Mouse (Mus musculus) bone marrow, adult 2 months (tissue): ENCODE data around the gene D6Ertd527e. TPM values are rescaled to one million over a fixed set of nuclear protein-coding genes. Genes with fewer than 3 reads are reported as not detected.

ENCODE experiments used
- H3K27ac ChIP-seq: fragments of 200-500 bp; 2 replicates; pipeline ENCODE4 v1.5.1; 2012; ENCODE audit warnings: low read depth, mild to moderate bottlenecking, control low read depth, inconsistent platforms, low read length; ENCODE audit not compliant: control insufficient read depth, poor library complexity, insufficient read depth
- H3K4me1 ChIP-seq: fragments of 200-500 bp; 2 replicates; pipeline ENCODE4 v1.6.1; 2011; ENCODE audit warnings: low read length; ENCODE audit not compliant: control insufficient read depth, insufficient read depth
- H3K4me3 ChIP-seq: fragments of 200-500 bp; replicated peaks from 2 replicates; pipeline ENCODE3; 2011; ENCODE audit warnings: mild to moderate bottlenecking, low read depth, low read length, control low read depth; ENCODE audit not compliant: control insufficient read depth
- CTCF ChIP-seq: fragments of 200-500 bp; IDR thresholded peaks from 2 replicates; pipeline ENCODE4 v1.5.1; 2011; ENCODE audit warnings: low read length, control low read depth; ENCODE audit not compliant: control insufficient read depth, insufficient read depth
- POLR2A ChIP-seq: fragments of 200-500 bp; IDR thresholded peaks from 2 replicates; pipeline ENCODE4 v1.6.1; 2011; ENCODE audit warnings: low read depth, mild to moderate bottlenecking, control low read depth, low read length, borderline replicate concordance; ENCODE audit not compliant: control insufficient read depth
- WGBS: fragments of 180-500 bp; shearing (Covaris S2); methylation state at CpG from one replicate; pipeline ENCODE4 v1.1.7; 2018; 5-methylcytosine and 5-hydroxymethylcytosine counted together
- polyA plus RNA-seq: library from polyadenylated mRNA; stranded (reverse); fragments of >200 nt; gene quantifications from 2 replicates; pipeline ENCODE4 v1.2.4, GENCODE M21; 2011; ENCODE audit warnings: low replicate concordance; ENCODE audit not compliant: missing spikeins, insufficient read depth, insufficient read length

D6Ertd527e gene
- polyA plus RNA-seq, 1 experiment = not detected

- Histone ChIP-seq H3K4me3 (no peak overlapping the region), H3K27ac (no peak overlapping the region), H3K4me1 (no peaks in the 10 kb centered on the region)
- TF ChIP-seq CTCF (no peak), POLR2A (no peak)
- 17% methylated on average over 4 of the region's 4 CpGs for WGBS
Observed at GRCm38 (mm10) chr6:87101955-87102353, 2.6 kb upstream of the D6Ertd527e start.

GRCm38 (mm10) chr6:87102421-87102911, 2.1 kb upstream of the D6Ertd527e start:
- Histone ChIP-seq H3K27ac (no peak overlapping the region), H3K4me1 (no peaks in the 10 kb centered on the region), H3K4me3 (no peak overlapping the region)
- no peak for TF ChIP-seq CTCF
- TF ChIP-seq POLR2A = no peak
- WGBS = 73% methylated on average over 7 of the region's 7 CpGs

GRCm38 (mm10) chr6:87103314-87103713, 1.2 kb upstream of the D6Ertd527e start:
- Histone ChIP-seq H3K4me1 (no peaks in the 10 kb centered on the region), H3K4me3 (no peak overlapping the region), H3K27ac (no peak overlapping the region)
- 88% methylated on average over 1 of the region's 1 CpGs for WGBS
- TF ChIP-seq CTCF (no peak), POLR2A (no peak)

- Histone ChIP-seq H3K4me3 (no peak overlapping the region), H3K4me1 (no peaks in the 10 kb centered on the region), H3K27ac (no peak overlapping the region)
- TF ChIP-seq POLR2A (no peak), CTCF (no peak)
- 83% methylated on average over 1 of the region's 1 CpGs for WGBS
Observed at GRCm38 (mm10) chr6:87111493-87111892, 6.9 kb downstream of the D6Ertd527e start.

- no peak overlapping the region for H3K4me3 ChIP-seq
- TF ChIP-seq CTCF (no peak), POLR2A (no peak)
- no peaks in the 10 kb centered on the region for H3K4me1 ChIP-seq
- H3K27ac ChIP-seq = no peak overlapping the region
- 94% methylated on average over 6 of the region's 6 CpGs for WGBS
Observed at GRCm38 (mm10) chr6:87112125-87112524, 7.6 kb downstream of the D6Ertd527e start.

- TF ChIP-seq CTCF (no peak), POLR2A (no peak)
Observed at GRCm38 (mm10) chr6:87115981-87116380, 11.4 kb downstream of the D6Ertd527e start.

GRCm38 (mm10) chr6:87116596-87116995, 12.1 kb downstream of the D6Ertd527e start:
- 75% methylated on average over 7 of the region's 7 CpGs for WGBS

More at GRCm38 (mm10) chr6:87115981-87116380, 11.4 kb downstream of the D6Ertd527e start:
- WGBS = 84% methylated on average over 2 of the region's 2 CpGs
- Histone ChIP-seq H3K4me3 (no peak overlapping the region), H3K27ac (no peak overlapping the region), H3K4me1 (peaks cover 1% of the 10 kb centered on the region; the same call in 1 of the 2 replicates)

GRCm38 (mm10) chr6:87119066-87119837, 14.7 kb downstream of the D6Ertd527e start:
- Histone ChIP-seq H3K27ac (peak overlapping the region; percentile 80), H3K4me1 (peaks cover 1% of the 10 kb centered on the region; the same call in 1 of the 2 replicates), H3K4me3 (no peak overlapping the region)
- 46% methylated on average over 20 of the region's 20 CpGs for WGBS
- TF ChIP-seq CTCF (no peak), POLR2A (no peak)

More at GRCm38 (mm10) chr6:87116596-87116995, 12.1 kb downstream of the D6Ertd527e start:
- H3K4me3 ChIP-seq = no peak overlapping the region
- no peak for TF ChIP-seq POLR2A
- TF ChIP-seq CTCF = no peak
- no peak overlapping the region for H3K27ac ChIP-seq
- peaks cover 1% of the 10 kb centered on the region; the same call in 1 of the 2 replicates for H3K4me1 ChIP-seq

- Histone ChIP-seq H3K4me1 (peaks cover 1% of the 10 kb centered on the region; the same call in 1 of the 2 replicates), H3K27ac (peak overlapping the region; percentile 80), H3K4me3 (no peak overlapping the region)
- WGBS = 71% methylated on average over 4 of the region's 4 CpGs
- TF ChIP-seq POLR2A (no peak), CTCF (no peak)
Observed at GRCm38 (mm10) chr6:87119975-87120374, 15.4 kb downstream of the D6Ertd527e start.
